Mouse (Mus musculus): ENCODE measurements around the gene Sipa1l3. TPM values are rescaled to one million over a fixed set of nuclear protein-coding genes. Genes with fewer than 3 reads are reported as not detected.

Sipa1l3 gene
- polyA plus RNA-seq, 1 experiment from 2014 or later: 13.9 TPM

- ATAC-seq (ENCODE audit: low FRiP score, low read depth): no peak
- Histone ChIP-seq H3K4me1 (no peaks in the 10 kb centered on the region), H3K27me3 (no peaks in the 10 kb centered on the region), H3K9ac (no peak overlapping the region), H3K27ac (no peak overlapping the region), H3K4me2 (replicated peaks) (no peak overlapping the region), H3K4me3 (no peak overlapping the region), H3K36me3 (no peaks in the 10 kb centered on the region), H3K9me3 (no peaks in the 10 kb centered on the region)
- 3% methylated on average over 5 of the region's 5 CpGs for WGBS
These were observed 5.3 kb upstream of the Sipa1l3 start for GRCm38 (mm10) chr7:29523700-29524099.

- no peaks in the 10 kb centered on the region for H3K9me3 ChIP-seq
- no peak for ATAC-seq (ENCODE audit: low FRiP score, low read depth)
- no peak overlapping the region for H3K4me2 ChIP-seq (replicated peaks)
- no peak overlapping the region for H3K9ac ChIP-seq
- peaks cover 8% of the 10 kb centered on the region for H3K4me1 ChIP-seq
- WGBS: 55% methylated on average over 5 of the region's 5 CpGs
- no peak overlapping the region for H3K27ac ChIP-seq
- no peak overlapping the region for H3K4me3 ChIP-seq
- no peaks in the 10 kb centered on the region for H3K27me3 ChIP-seq
- H3K36me3 ChIP-seq: no peaks in the 10 kb centered on the region
These were observed 3.6 kb upstream of the Sipa1l3 start for GRCm38 (mm10) chr7:29521841-29522575.

- ATAC-seq (ENCODE audit: low FRiP score, low read depth): no peak
- 72% methylated on average over 5 of the region's 5 CpGs for WGBS
- Histone ChIP-seq H3K4me3 (no peak overlapping the region), H3K36me3 (no peaks in the 10 kb centered on the region), H3K9me3 (no peaks in the 10 kb centered on the region), H3K4me1 (peaks cover 15% of the 10 kb centered on the region), H3K27me3 (no peaks in the 10 kb centered on the region), H3K4me2 (replicated peaks) (no peak overlapping the region), H3K9ac (no peak overlapping the region), H3K27ac (no peak overlapping the region)
These were observed 2.9 kb upstream of the Sipa1l3 start for GRCm38 (mm10) chr7:29521365-29521764.

DNA sequence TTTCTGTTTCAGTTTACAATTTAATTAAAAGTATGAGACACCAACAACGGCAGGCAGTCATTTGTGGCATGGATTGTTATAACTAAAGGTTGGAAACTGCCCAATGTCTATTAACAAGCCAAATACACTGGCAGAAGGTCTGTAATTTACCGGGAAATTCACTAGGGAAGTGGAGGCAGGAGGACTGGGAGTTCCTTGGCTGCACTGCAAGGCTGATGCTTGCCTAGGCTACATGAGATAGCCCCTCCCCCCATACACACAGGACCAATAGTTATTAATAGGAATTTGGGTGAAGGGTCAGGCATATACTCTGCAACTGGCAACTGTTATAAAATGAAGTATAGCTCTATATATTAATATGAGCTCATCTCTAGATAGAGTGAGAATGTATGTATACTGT is 2.4 kb upstream of the Sipa1l3 start:
- WGBS: 72% methylated on average over 2 of the region's 2 CpGs
- H3K36me3 ChIP-seq: no peaks in the 10 kb centered on the region
- H3K27me3 ChIP-seq: no peaks in the 10 kb centered on the region
- no peak overlapping the region for H3K27ac ChIP-seq
- no peak overlapping the region for H3K9ac ChIP-seq
- H3K4me2 ChIP-seq (replicated peaks): no peak overlapping the region
- H3K9me3 ChIP-seq: no peaks in the 10 kb centered on the region
- H3K4me1 ChIP-seq: peaks cover 19% of the 10 kb centered on the region
- no peak overlapping the region for H3K4me3 ChIP-seq
- no peak for ATAC-seq (ENCODE audit: low FRiP score, low read depth)

GRCm38 (mm10) chr7:29519211-29519550 is 740 bp upstream of the Sipa1l3 start:
- H3K4me2 ChIP-seq (replicated peaks): peak overlapping the region; percentile 79
- H3K4me3 ChIP-seq: peak overlapping the region; percentile 80
- peak overlapping the region; percentile 84 for H3K9ac ChIP-seq
- peak overlapping the region; percentile 85; the same call in 1 of the 2 replicates for H3K27ac ChIP-seq
- 1% methylated on average over 19 of the region's 19 CpGs for WGBS
- H3K4me1 ChIP-seq: peaks cover 31% of the 10 kb centered on the region
- no peak for ATAC-seq (ENCODE audit: low FRiP score, low read depth)
- H3K27me3 ChIP-seq: no peaks in the 10 kb centered on the region
- no peaks in the 10 kb centered on the region for H3K9me3 ChIP-seq
- H3K36me3 ChIP-seq: no peaks in the 10 kb centered on the region

- Histone ChIP-seq H3K4me2 (replicated peaks) (peak overlapping the region; percentile 79), H3K4me3 (peak overlapping the region; percentile 80), H3K36me3 (no peaks in the 10 kb centered on the region), H3K9me3 (no peaks in the 10 kb centered on the region), H3K27ac (peak overlapping the region; percentile 16; the same call in 1 of the 2 replicates), H3K4me1 (peaks cover 37% of the 10 kb centered on the region), H3K9ac (peak overlapping the region; percentile 84), H3K27me3 (no peaks in the 10 kb centered on the region)
- peak; percentile 10; the same call in 1 of the 2 replicates for ATAC-seq (ENCODE audit: low FRiP score, low read depth)
- 0% methylated on average over 28 of the region's 28 CpGs for WGBS
These were observed 404 bp downstream of the Sipa1l3 start for GRCm38 (mm10) chr7:29518054-29518420.

DNA sequence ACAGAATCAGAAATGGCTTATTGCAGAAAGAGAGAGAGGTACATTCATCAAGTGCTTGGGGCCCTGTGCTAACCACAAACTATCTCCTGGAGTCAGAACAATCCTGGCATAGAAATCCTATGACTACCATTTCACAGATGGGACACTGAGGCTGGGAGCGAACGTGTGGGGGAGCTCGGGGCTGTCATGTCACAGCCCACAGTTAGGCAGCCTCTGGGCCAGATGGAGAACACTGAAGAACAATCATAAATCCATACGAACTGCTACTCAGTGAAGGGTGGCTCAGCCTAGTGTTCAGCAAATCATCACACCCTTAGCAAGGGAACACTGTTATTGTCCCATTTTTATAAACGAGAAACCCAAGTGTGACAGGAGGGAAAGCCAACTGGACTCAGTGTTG is 1.3 kb downstream of the Sipa1l3 start:
- 48% methylated on average over 5 of the region's 5 CpGs for WGBS
- H3K9ac ChIP-seq: peak overlapping the region; percentile 84
- H3K4me2 ChIP-seq (replicated peaks): peak overlapping the region; percentile 79
- no peak for ATAC-seq (ENCODE audit: low FRiP score, low read depth)
- H3K9me3 ChIP-seq: no peaks in the 10 kb centered on the region
- H3K27me3 ChIP-seq: no peaks in the 10 kb centered on the region
- peak overlapping the region; percentile 80 for H3K4me3 ChIP-seq
- H3K36me3 ChIP-seq: no peaks in the 10 kb centered on the region
- H3K4me1 ChIP-seq: peaks cover 43% of the 10 kb centered on the region
- H3K27ac ChIP-seq: no peak overlapping the region

DNA sequence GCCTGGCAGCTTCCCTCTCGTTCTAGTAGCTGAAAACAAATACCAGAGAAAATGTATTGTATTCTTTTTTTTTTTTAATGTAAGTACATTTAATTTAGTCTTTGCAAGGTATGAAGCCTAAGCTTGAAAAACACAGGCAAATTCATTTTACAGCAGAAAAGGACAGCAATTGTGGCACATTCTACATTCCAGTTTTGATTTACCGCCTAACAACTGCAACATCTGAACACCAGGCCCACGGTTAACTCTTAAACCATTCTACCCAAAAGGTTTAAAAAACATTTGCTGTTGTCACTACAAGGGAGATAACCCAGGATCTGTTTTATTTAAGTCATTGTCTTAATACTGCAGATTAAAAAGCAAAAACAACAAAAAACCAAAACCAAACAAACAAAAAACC is 2.8 kb downstream of the Sipa1l3 start:
- H3K4me3 ChIP-seq: no peak overlapping the region
- no peak for ATAC-seq (ENCODE audit: low FRiP score, low read depth)
- H3K9me3 ChIP-seq: no peaks in the 10 kb centered on the region
- no peaks in the 10 kb centered on the region for H3K27me3 ChIP-seq
- H3K4me2 ChIP-seq (replicated peaks): no peak overlapping the region
- peaks cover 58% of the 10 kb centered on the region for H3K4me1 ChIP-seq
- H3K27ac ChIP-seq: no peak overlapping the region
- no peak overlapping the region for H3K9ac ChIP-seq
- WGBS: 59% methylated on average over 3 of the region's 3 CpGs
- no peaks in the 10 kb centered on the region for H3K36me3 ChIP-seq

GRCm38 (mm10) chr7:29512729-29513128 is 5.7 kb downstream of the Sipa1l3 start:
- Histone ChIP-seq H3K9me3 (no peaks in the 10 kb centered on the region), H3K9ac (no peak overlapping the region), H3K27ac (no peak overlapping the region), H3K4me1 (peaks cover 76% of the 10 kb centered on the region), H3K4me2 (replicated peaks) (no peak overlapping the region; the same call in 1 of the 2 replicates), H3K36me3 (no peaks in the 10 kb centered on the region), H3K27me3 (no peaks in the 10 kb centered on the region), H3K4me3 (no peak overlapping the region)
- WGBS: 63% methylated on average over 4 of the region's 4 CpGs
- ATAC-seq (ENCODE audit: low FRiP score, low read depth): no peak

DNA sequence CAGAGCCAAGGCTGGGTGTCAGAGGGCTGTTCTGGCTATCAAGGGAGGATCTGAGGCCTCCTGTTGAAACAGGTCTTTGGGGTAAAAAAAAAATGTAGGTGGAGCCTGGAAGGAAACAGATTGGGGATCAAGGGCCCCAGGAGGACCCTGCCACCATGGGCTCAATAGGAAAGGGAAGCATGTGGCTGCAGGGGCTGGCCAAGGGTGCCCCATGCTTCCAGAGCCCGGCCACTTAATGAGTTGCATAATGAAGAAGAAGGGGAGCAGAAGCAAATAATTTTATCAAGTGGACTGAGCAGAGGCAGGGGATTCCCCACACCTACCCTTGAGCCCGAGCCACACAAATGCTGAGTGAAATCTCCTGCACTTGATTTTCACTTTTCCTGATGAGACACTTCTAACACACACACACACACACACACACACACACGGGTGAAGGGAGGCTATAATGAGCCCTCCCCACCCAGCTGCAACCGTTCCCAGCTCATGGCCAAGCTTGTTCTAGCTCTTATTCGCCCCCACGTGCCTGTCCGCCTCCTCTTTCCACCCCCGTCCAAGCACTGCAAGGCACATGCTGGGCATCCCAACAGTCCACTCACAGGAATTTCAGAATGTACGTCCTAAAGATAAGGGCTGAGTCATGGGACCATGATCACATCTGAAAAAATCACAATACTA is 6.7 kb downstream of the Sipa1l3 start:
- Histone ChIP-seq H3K36me3 (no peaks in the 10 kb centered on the region), H3K9me3 (no peaks in the 10 kb centered on the region)

GRCm38 (mm10) chr7:29508522-29508921 is 9.9 kb downstream of the Sipa1l3 start:
- Histone ChIP-seq H3K27ac (no peak overlapping the region), H3K4me1 (peaks cover 74% of the 10 kb centered on the region), H3K9ac (no peak overlapping the region), H3K27me3 (no peaks in the 10 kb centered on the region), H3K9me3 (no peaks in the 10 kb centered on the region), H3K36me3 (no peaks in the 10 kb centered on the region), H3K4me3 (no peak overlapping the region), H3K4me2 (replicated peaks) (no peak overlapping the region)
- WGBS: 87% methylated on average over 7 of the region's 7 CpGs
- no peak for ATAC-seq (ENCODE audit: low FRiP score, low read depth)

More for the DNA sequence above, 6.7 kb downstream of the Sipa1l3 start:
- Histone ChIP-seq H3K9ac (peak overlapping the region; percentile 21), H3K4me3 (no peak overlapping the region), H3K4me1 (peaks cover 68% of the 10 kb centered on the region), H3K27ac (no peak overlapping the region), H3K4me2 (replicated peaks) (0 out of 2 replicates have a peak overlapping the region, but pooled peaks have one; percentile 4), H3K27me3 (no peaks in the 10 kb centered on the region)
- 52% methylated on average over 9 of the region's 9 CpGs for WGBS
- no peak for ATAC-seq (ENCODE audit: low FRiP score, low read depth)

- peak; percentile 76 for ATAC-seq (ENCODE audit: low FRiP score, low read depth)
- 21% methylated on average over 18 of the region's 18 CpGs for WGBS
- Histone ChIP-seq H3K4me1 (peaks cover 54% of the 10 kb centered on the region), H3K36me3 (no peaks in the 10 kb centered on the region), H3K4me3 (no peak overlapping the region), H3K27me3 (no peaks in the 10 kb centered on the region), H3K9ac (no peak overlapping the region), H3K27ac (peak overlapping the region; percentile 12; the same call in 1 of the 2 replicates), H3K9me3 (no peaks in the 10 kb centered on the region), H3K4me2 (replicated peaks) (peak overlapping the region; percentile 38)
These were observed 12.8 kb downstream of the Sipa1l3 start for GRCm38 (mm10) chr7:29505337-29506318.
